Mouse (Mus musculus) embryonic fibroblast, embryonic 13.5 days (primary cell): ENCODE measurements around the gene Slc35d2. TPM values are rescaled to one million over a fixed set of nuclear protein-coding genes. Genes with fewer than 3 reads are reported as not detected.

Experiments used
- H3K27ac ChIP-seq: 2 replicates; pipeline ENCODE4 v1.5.1; 2012; ENCODE audit warnings: low read length, control low read depth, inconsistent platforms; ENCODE audit not compliant: insufficient read depth
- H3K4me1 ChIP-seq: 2 replicates; pipeline ENCODE4 v1.6.1; 2011; ENCODE audit warnings: low read length; ENCODE audit not compliant: control insufficient read depth, insufficient read depth
- H3K4me3 ChIP-seq: 2 replicates; pipeline ENCODE4 v1.5.1; 2011; ENCODE audit warnings: mild to moderate bottlenecking, control low read depth, low read length; ENCODE audit not compliant: insufficient read depth
- CTCF ChIP-seq: IDR thresholded peaks from 2 replicates; pipeline ENCODE4 v1.5.1; 2011; ENCODE audit warnings: mild to moderate bottlenecking, control low read depth, low read length, moderate library complexity, borderline replicate concordance; ENCODE audit not compliant: insufficient read depth
- POLR2A ChIP-seq: IDR thresholded peaks from 2 replicates; pipeline ENCODE4 v1.6.1; 2011; ENCODE audit warnings: low read depth, mild to moderate bottlenecking, control low read depth, low read length, moderate library complexity
- polyA plus RNA-seq: library from polyadenylated mRNA; stranded (reverse); fragments of >200 nt; gene quantifications from 2 replicates; pipeline ENCODE4 v1.2.4, GENCODE M21; 2011; ENCODE audit warnings: low read depth; ENCODE audit not compliant: missing spikeins, insufficient read length

Gene Slc35d2
- polyA plus RNA-seq, 1 experiment = 12.8 TPM

DNA sequence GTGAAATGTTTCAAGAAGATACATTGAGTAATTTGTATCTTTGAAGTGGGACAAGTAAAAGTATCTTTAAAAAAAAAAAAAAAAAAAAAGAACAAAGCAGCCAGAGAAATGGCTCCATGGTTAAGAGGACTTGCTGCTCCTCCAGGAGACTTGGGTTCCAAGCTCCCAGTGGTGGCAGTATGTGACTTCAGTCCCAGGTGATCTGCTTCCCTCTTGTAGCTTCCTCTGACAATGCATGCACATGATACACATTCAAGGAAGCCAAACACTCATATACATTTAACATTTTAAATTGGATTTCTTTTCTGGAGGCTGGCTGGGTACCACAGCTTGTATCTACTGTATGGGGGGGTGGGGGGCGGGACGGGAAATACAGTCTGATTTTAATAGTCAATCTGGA lies 25.5 kb upstream of the Slc35d2 start:
- H3K4me1 ChIP-seq = peaks cover 7% of the 10 kb centered on the region
- TF ChIP-seq POLR2A (no peak), CTCF (no peak)
- H3K27ac ChIP-seq = peak overlapping the region; percentile 81
- no peak overlapping the region for H3K4me3 ChIP-seq

GRCm38 (mm10) chr13:64153751-64154267 lies 24.6 kb upstream of the Slc35d2 start:
- Histone ChIP-seq H3K4me3 (peak overlapping the region; percentile 17; the same call in 1 of the 2 replicates), H3K4me1 (peaks cover 7% of the 10 kb centered on the region), H3K27ac (peak overlapping the region; percentile 90)
- TF ChIP-seq POLR2A (peak; percentile 66), CTCF (no peak)

GRCm38 (mm10) chr13:64153083-64153682 lies 24.0 kb upstream of the Slc35d2 start, which contains the start of gene Zfp367:
Gene Zfp367 (minus strand): TSS chr13:64153202.
- Histone ChIP-seq H3K4me1 (peaks cover 7% of the 10 kb centered on the region), H3K27ac (peak within 1 kb of the TSS; percentile 90), H3K4me3 (peak within 1 kb of the TSS; percentile 63)
- no peak for TF ChIP-seq CTCF
- peak; percentile 35; the same call in 1 of the 2 replicates for TF ChIP-seq POLR2A

GRCm38 (mm10) chr13:64152671-64153082 lies 23.5 kb upstream of the Slc35d2 start:
- TF ChIP-seq CTCF (no peak), POLR2A (no peak)
- Histone ChIP-seq H3K4me1 (peaks cover 7% of the 10 kb centered on the region), H3K27ac (peak overlapping the region; percentile 60), H3K4me3 (peak overlapping the region; percentile 63)

GRCm38 (mm10) chr13:64152241-64152669 lies 23.1 kb upstream of the Slc35d2 start:
- peaks cover 7% of the 10 kb centered on the region for H3K4me1 ChIP-seq
- peak overlapping the region; percentile 60 for H3K27ac ChIP-seq
- TF ChIP-seq CTCF (no peak), POLR2A (peak; percentile 49)
- H3K4me3 ChIP-seq = peak overlapping the region; percentile 63

DNA sequence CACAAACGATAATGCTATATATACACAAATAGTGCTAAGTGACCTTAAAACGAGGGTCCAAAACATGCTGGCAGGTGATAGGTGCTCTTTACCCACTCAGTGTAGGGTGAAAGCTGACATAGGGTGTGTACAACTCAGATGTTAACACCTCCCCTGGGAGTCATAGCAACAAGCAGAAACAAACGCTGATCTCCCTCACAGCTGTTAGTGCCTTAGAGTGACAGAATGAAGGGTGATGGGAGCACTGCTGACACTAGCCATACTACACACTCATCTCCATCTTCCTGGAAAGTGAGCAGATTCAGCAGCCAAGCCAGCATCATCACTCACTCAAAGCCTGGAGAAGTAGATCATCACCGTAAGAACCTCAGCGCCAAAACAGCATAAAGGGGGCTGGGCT lies 21.0 kb upstream of the Slc35d2 start:
- Histone ChIP-seq H3K27ac (no peak overlapping the region), H3K4me3 (no peak overlapping the region), H3K4me1 (peaks cover 3% of the 10 kb centered on the region; the same call in 1 of the 2 replicates)
- TF ChIP-seq POLR2A = no peak
- TF ChIP-seq CTCF = no peak

DNA sequence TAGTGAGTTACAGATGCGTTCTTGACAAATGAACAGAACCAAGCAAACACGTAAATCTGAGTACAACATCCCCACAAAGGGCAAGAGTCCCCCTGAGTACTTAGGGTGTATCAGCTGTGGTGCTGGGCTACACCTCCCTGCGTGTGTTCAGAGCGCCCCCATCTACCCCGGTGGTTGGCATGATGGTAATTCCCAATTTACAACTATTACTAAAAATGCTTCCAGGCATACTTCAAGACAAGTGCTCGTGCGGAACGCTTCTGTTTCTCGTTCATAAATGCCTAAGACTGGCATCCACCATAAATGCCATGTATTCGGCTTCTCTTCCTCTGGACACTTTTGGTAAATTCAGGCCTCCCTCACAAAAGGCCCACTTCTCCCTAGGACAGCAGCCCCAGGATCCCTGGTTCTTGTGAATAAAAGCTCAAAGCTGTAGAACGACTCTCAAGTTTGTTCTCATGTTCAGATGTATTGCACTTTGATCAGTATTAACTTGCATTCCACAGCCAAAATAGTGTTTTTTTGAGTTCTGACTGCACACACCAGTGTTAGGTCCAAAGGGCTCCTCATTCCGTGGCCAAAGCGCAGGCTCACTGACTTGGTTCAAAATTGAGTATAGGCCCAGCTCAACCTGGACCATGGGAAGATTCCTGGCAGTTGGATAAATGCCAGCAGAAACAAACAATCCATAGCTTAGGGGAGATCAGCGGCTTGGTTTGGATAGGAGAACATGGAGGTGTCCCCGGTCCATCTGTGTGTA lies 628 bp upstream of the Slc35d2 start:
- Histone ChIP-seq H3K4me3 (peak overlapping the region; percentile 41), H3K4me1 (no peaks in the 10 kb centered on the region; the same call in 1 of the 2 replicates), H3K27ac (peak overlapping the region; percentile 45)
- TF ChIP-seq POLR2A = peak; percentile 43; the same call in 1 of the 2 replicates
- peak; percentile 59; the same call in 1 of the 2 replicates for TF ChIP-seq CTCF

- Histone ChIP-seq H3K4me3 (no peak overlapping the region), H3K27ac (no peak overlapping the region), H3K4me1 (no peaks in the 10 kb centered on the region; the same call in 1 of the 2 replicates)
- no peak for TF ChIP-seq CTCF
- TF ChIP-seq POLR2A = no peak
Observed at GRCm38 (mm10) chr13:64126316-64126715, 2.9 kb downstream of the Slc35d2 start.

GRCm38 (mm10) chr13:64124886-64125285 lies 4.3 kb downstream of the Slc35d2 start:
- H3K27ac ChIP-seq = no peak overlapping the region
- H3K4me3 ChIP-seq = no peak overlapping the region
- TF ChIP-seq CTCF (no peak), POLR2A (no peak)
- no peaks in the 10 kb centered on the region; the same call in 1 of the 2 replicates for H3K4me1 ChIP-seq

- Histone ChIP-seq H3K4me3 (no peak overlapping the region), H3K27ac (no peak overlapping the region), H3K4me1 (no peaks in the 10 kb centered on the region; the same call in 1 of the 2 replicates)
- TF ChIP-seq CTCF (no peak), POLR2A (no peak)
Observed at GRCm38 (mm10) chr13:64123491-64124188, 5.5 kb downstream of the Slc35d2 start.
